Mouse (Mus musculus) myocyte (in vitro differentiated cells): ENCODE measurements around the gene Fam184b.

ENCODE experiments used
- POLR2A ChIP-seq: IDR thresholded peaks from one replicate; pipeline ENCODE4 v1.6.1; 2011; ENCODE audit warnings: low read depth, mild to moderate bottlenecking, control low read depth, moderate library complexity; ENCODE audit not compliant: insufficient read length
- USF1 ChIP-seq: IDR thresholded peaks from one replicate; pipeline ENCODE4 v1.6.1; 2011; ENCODE audit warnings: low read depth, mild to moderate bottlenecking, control low read depth, moderate library complexity

DNA sequence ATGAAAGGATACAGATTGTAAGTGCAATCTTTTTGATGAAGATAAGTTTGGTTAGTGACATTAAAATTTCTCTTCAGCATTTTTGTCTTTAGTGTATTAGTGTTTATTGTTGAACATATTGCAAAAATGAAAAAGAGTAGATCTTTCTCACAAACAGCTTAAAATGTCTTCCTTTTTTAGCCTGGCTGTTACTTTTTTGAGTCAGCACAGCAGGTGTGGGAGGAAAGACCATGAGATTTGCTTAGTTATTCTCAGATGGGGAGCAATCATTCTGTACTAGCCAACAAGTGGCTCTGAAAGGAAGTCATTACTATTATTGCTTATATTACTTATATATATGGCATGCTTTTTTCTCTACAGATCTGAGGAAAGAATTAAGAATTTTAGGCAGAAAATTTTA is 40.5 kb upstream of the Fam184b start:
- TF ChIP-seq POLR2A = no peak
- TF ChIP-seq USF1 = no peak
